ENCODE assay signal across 8 mouse cellular contexts in genomic region chr7:51862097-51862492, GRCm38 (mm10). TPM values are rescaled to one million over a fixed set of nuclear protein-coding genes. Genes with fewer than 3 reads are reported as not detected.
DNase-seq lines count a peak whose midpoint lies in the region; ATAC-seq and TF ChIP-seq lines count a peak whose summit lies in the region.

Gene Fancf, minus strand, starts transcription at chr7:51862267.

- no peaks in the 10 kb centered on the region for H3K36me3 ChIP-seq in embryonic facial prominence, embryonic 15.5 days
- H3K36me3 ChIP-seq in limb, embryonic 14.5 days (ENCODE audit: control insufficient read depth, insufficient read depth, low read length), result peaks cover 11% of the 10 kb centered on the region
- H3K36me3 ChIP-seq in midbrain, postnatal 0 days (ENCODE audit: insufficient read depth, low read length), result no peaks in the 10 kb centered on the region

- H3K9ac ChIP-seq in embryonic facial prominence, embryonic 15.5 days, result peak within 1 kb of the TSS; percentile 63
- H3K9ac ChIP-seq in limb, embryonic 14.5 days (ENCODE audit: low read depth, low read length, severe bottlenecking), result peak within 1 kb of the TSS; percentile 95
- H3K9ac ChIP-seq in midbrain, postnatal 0 days (replicated peaks; ENCODE audit: low read length, poor library complexity, severe bottlenecking), result peak within 1 kb of the TSS; percentile 79

- WGBS in bone marrow, adult 2 months, result under 1% methylated on average over 43 of the region's 43 CpGs
- 0% methylated on average over 43 of the region's 43 CpGs for WGBS in embryonic facial prominence, embryonic 15.5 days
- WGBS in limb, embryonic 14.5 days, result 0% methylated on average over 32 of the region's 43 CpGs
- under 1% methylated on average over 40 of the region's 43 CpGs for WGBS in midbrain, postnatal 0 days

- H3K9me3 ChIP-seq in embryonic facial prominence, embryonic 15.5 days (replicated peaks), result no peaks in the 10 kb centered on the region
- no peaks in the 10 kb centered on the region for H3K9me3 ChIP-seq in limb, embryonic 14.5 days (ENCODE audit: control insufficient read depth, low read length)
- H3K9me3 ChIP-seq in midbrain, postnatal 0 days (ENCODE audit: low read length), result no peaks in the 10 kb centered on the region

- TF ChIP-seq CTCF in bone marrow, adult 2 months (IDR thresholded peaks at IDR 0.05; ENCODE audit: control insufficient read depth, insufficient read depth, low read length), result no peak
- TF ChIP-seq CTCF in midbrain, postnatal 0 days (IDR thresholded peaks at IDR 0.05), result 0 out of 2 replicates have a peak, but pooled peaks have one; percentile 3

- peak; percentile 94 for DNase-seq in 416B (ENCODE audit: low read depth)
- peak; percentile 97 for DNase-seq in heart, adult 8-10 months (ENCODE audit: low spot score)
- DNase-seq in kidney, adult 9 months, result peak; percentile 99
- DNase-seq in limb, embryonic 14.5 days (ENCODE audit: low spot score), result peak; percentile 95
- DNase-seq in midbrain, postnatal 0 days (ENCODE audit: low spot score), result peak; percentile 98
- DNase-seq in spleen, postnatal 14 days (ENCODE audit: low spot score in 2 of 2), result peak; percentile 95 to 96

- H3K27me3 ChIP-seq in embryonic facial prominence, embryonic 15.5 days, result no peaks in the 10 kb centered on the region
- no peaks in the 10 kb centered on the region for H3K27me3 ChIP-seq in limb, embryonic 14.5 days (ENCODE audit: control insufficient read depth, insufficient read depth, low read length)
- no peaks in the 10 kb centered on the region for H3K27me3 ChIP-seq in midbrain, postnatal 0 days (ENCODE audit: insufficient read depth, low read length)

- H3K4me2 ChIP-seq in embryonic facial prominence, embryonic 15.5 days (replicated peaks), result peak within 1 kb of the TSS; percentile 87
- peak within 1 kb of the TSS; percentile 85 for H3K4me2 ChIP-seq in limb, embryonic 14.5 days (replicated peaks; ENCODE audit: low read depth, low read length, severe bottlenecking)
- peak within 1 kb of the TSS; percentile 66 for H3K4me2 ChIP-seq in midbrain, postnatal 0 days (ENCODE audit: low read depth, low read length, poor library complexity, severe bottlenecking)

- ATAC-seq in embryonic facial prominence, embryonic 15.5 days (ENCODE audit: insufficient number of reproducible peaks, low FRiP score, low TSS enrichment, low read depth), result peak; percentile 99
- ATAC-seq in limb, embryonic 14.5 days (ENCODE audit: low FRiP score, low read depth), result peak; percentile 98
- ATAC-seq in midbrain, postnatal 0 days (ENCODE audit: low FRiP score), result peak; percentile 99

- TF ChIP-seq POLR2A in bone marrow, adult 2 months (IDR thresholded peaks at IDR 0.05; ENCODE audit: borderline replicate concordance, control insufficient read depth, low read depth, low read length), result peak; percentile 74; the same call in 1 of the 2 replicates
- TF ChIP-seq POLR2A in limb, embryonic 14.5 days (IDR thresholded peaks at IDR 0.05; ENCODE audit: borderline replicate concordance, extremely low read depth, insufficient read depth, insufficient read length), result peak; percentile 79; the same call in 1 of the 2 replicates

- H3K4me3 ChIP-seq in bone marrow, adult 2 months (replicated peaks; ENCODE audit: control insufficient read depth, low read depth, low read length), result peak within 1 kb of the TSS; percentile 95
- peak within 1 kb of the TSS; percentile 74 for H3K4me3 ChIP-seq in embryonic facial prominence, embryonic 15.5 days (replicated peaks)
- peak within 1 kb of the TSS; percentile 68 for H3K4me3 ChIP-seq in limb, embryonic 14.5 days (replicated peaks; ENCODE audit: low read length)
- peak within 1 kb of the TSS; percentile 75 for H3K4me3 ChIP-seq in midbrain, postnatal 0 days (ENCODE audit: low read depth, low read length)

- peak within 1 kb of the TSS; percentile 98 for H3K27ac ChIP-seq in bone marrow, adult 2 months (ENCODE audit: control insufficient read depth, insufficient read depth, low read depth, low read length, poor library complexity)
- peak within 1 kb of the TSS; percentile 98 for H3K27ac ChIP-seq in embryonic facial prominence, embryonic 15.5 days (replicated peaks)
- peak within 1 kb of the TSS; percentile 99 for H3K27ac ChIP-seq in limb, embryonic 14.5 days (replicated peaks; ENCODE audit: low read depth, low read length)
- peak within 1 kb of the TSS; percentile 98 for H3K27ac ChIP-seq in midbrain, postnatal 0 days (ENCODE audit: low read depth, low read length)

- H3K4me1 ChIP-seq in bone marrow, adult 2 months (ENCODE audit: control insufficient read depth, insufficient read depth, low read length), result peaks cover 4% of the 10 kb centered on the region
- peaks cover 17% of the 10 kb centered on the region for H3K4me1 ChIP-seq in embryonic facial prominence, embryonic 15.5 days
- peaks cover 33% of the 10 kb centered on the region for H3K4me1 ChIP-seq in limb, embryonic 14.5 days (ENCODE audit: control insufficient read depth, insufficient read depth, low read length)
- H3K4me1 ChIP-seq in midbrain, postnatal 0 days (ENCODE audit: insufficient read depth, low read length), result no peaks in the 10 kb centered on the region; the same call in 1 of the 2 replicates

RNA-seq across cellular contexts. Expression of gene Fancf, which starts in this region (rescaled TPM):
- polyA plus RNA-seq in bone marrow, adult 2 months (2011; ENCODE audit: insufficient read depth, insufficient read length, low replicate concordance, missing spikeins), result 1.9 and 3.9 TPM in 2 replicates
- 10.1 and 11.3 TPM in 2 replicates for polyA plus RNA-seq in embryonic facial prominence, embryonic 15.5 days (2015; fragmentation: Nextera tagmentation; extraction: Ambion mirVana)
- total RNA-seq in heart, adult 8-10 months (2022), result 1 to 10 TPM; 1.1 to 2.3 (median 1.9) TPM
- polyA plus RNA-seq in limb, embryonic 14.5 days (2012; rRNA removed), result 16.6 and 21.1 TPM in 2 replicates
- 19.4 and 20.4 TPM in 2 replicates for polyA plus RNA-seq in limb, embryonic 14.5 days (2014; fragmentation: Nextera tagmentation; extraction: Ambion mirVana)
- total RNA-seq in midbrain, postnatal 0 days (2014; rRNA removed), result 10.6 and 11.3 TPM in 2 replicates
- polyA plus RNA-seq in midbrain, postnatal 0 days (2015; fragmentation: Nextera tagmentation; extraction: Ambion mirVana), result 7.0 and 8.2 TPM in 2 replicates

Comparison
In these comparisons a context has a peak if more than half of its experiments do, and no peak if none do; other contexts are left out.
1. Peak in every context shown above with its lines: DNase-seq, ATAC-seq, H3K4me3 ChIP-seq and H3K27ac ChIP-seq.